Mouse (Mus musculus) layer of hippocampus, adult 11-12 months (tissue): ENCODE results near the gene Syap1.
"Not testable (repeated sequence)": the region's sequence is repeated elsewhere in the genome, so short reads cannot be mapped to it uniquely, and the experiment has no call there.

Experiments
- DNase-seq: peaks from one replicate; pipeline ENCODE4 v3.0.0; 2022; ENCODE audit warnings: low spot score

Gene Syap1

DNA sequence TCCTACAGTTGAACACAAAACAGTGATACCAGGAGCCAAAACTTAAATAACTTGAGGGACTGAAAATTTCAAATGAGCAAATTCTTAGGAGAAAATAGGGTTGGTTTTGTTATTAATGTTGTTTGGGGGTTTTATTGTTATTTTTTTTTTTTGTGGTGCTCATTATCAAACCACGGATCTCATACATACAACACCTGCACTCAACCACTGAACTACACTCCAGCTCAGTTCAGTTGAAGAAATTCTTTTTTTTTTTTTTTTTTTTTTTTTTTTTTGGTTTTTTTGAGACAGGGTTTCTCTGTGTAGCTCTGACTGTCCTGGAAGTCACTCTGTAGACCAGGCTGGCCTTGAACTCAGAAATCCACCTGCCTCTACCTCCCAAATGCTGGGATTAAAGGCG is 57.9 kb downstream of the Syap1 start:
- DNase-seq = not testable (repeated sequence)

DNA sequence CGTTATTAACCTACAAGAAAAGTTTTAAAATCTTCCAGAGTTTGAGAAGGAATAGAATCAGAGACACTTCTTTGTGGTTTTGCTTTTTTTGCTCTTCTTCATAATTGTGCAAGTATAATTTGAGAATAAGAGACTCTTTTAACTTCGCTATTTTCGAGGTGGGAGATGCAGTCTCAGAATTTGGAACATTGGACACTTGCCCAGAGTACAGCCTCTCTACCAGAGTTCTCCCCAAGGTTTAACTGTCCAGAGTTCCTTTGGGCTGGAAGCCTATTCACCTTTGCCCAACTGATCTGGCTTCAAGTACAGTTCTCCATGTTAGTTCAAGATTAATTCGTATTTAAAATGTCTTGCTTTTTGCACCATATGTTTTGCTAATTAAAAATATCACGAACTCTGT is 58.5 kb downstream of the Syap1 start:
- no peak for DNase-seq

- DNase-seq = peak; percentile 97
Measured at GRCm38 (mm10) chrX:162829203-162829708, 59.0 kb downstream of the Syap1 start, which contains the start of gene Txlng. Gene Txlng (minus strand): TSS chrX:162829454.

DNA sequence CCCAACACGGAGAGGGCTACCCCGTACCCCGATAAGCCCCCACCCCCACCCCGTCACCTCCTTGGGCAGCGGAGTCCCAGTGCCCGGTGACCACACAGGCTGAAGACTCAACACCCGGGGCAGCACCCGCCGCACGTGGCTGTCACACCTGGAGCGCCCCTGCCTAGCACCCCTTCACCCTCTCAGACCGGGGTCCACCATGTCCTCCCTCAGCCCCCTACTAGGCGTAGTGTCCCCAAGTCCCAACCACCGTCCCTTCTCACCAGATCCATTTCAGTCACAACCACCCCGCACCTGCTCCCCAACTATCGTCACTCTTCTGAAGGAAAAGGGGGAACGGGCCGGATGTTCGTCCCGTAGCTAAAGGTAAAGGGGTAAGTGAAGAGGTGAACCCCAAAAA is 59.5 kb downstream of the Syap1 start:
- DNase-seq = no peak

DNA sequence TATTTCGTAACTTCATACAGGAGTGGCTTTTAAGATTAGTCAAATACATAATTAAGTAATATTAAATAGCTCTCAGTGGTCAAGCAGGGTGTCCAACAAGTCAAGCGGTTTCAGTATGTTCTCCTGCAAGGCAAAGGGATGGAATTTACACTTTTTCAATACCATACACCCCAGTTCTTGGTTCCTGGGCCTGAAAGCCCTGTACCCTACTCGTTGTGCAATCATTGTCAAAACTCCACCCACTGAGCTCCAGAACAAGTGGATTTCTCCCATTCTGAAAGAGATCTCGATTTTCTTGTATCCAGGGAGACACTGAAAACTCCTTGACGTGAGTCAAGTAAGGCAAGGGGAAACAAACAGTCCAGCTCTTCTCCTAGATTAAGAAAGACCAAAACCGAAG is 60.2 kb downstream of the Syap1 start:
- no peak for DNase-seq
